Mouse (Mus musculus): ENCODE data around the gene Rhcg. TPM values are rescaled to one million over a fixed set of nuclear protein-coding genes. Genes with fewer than 3 reads are reported as not detected.
A peak's percentile ranks its signal among the peaks of the same experiment; 100 is the strongest.

The Rhcg gene
- polyA plus RNA-seq, 1 experiment = not detected

- no peaks in the 10 kb centered on the region for H3K4me1 ChIP-seq (ENCODE audit: control insufficient read depth, insufficient read depth, low read length)
- no peak overlapping the region for H3K4me3 ChIP-seq (replicated peaks; ENCODE audit: control insufficient read depth, low read depth, low read length)
- 34% methylated on average over 12 of the region's 12 CpGs for WGBS
- TF ChIP-seq POLR2A (IDR thresholded peaks at IDR 0.05; ENCODE audit: borderline replicate concordance, control insufficient read depth, low read depth, low read length) = no peak
- no peak overlapping the region for H3K27ac ChIP-seq (ENCODE audit: control insufficient read depth, insufficient read depth, low read depth, low read length, poor library complexity)
Observed at GRCm38 (mm10) chr7:79577096-79577874, 40.2 kb downstream of the Rhcg start.

- no peaks in the 10 kb centered on the region for H3K4me1 ChIP-seq (ENCODE audit: control insufficient read depth, insufficient read depth, low read length)
- no peak overlapping the region for H3K4me3 ChIP-seq (replicated peaks; ENCODE audit: control insufficient read depth, low read depth, low read length)
- no peak for TF ChIP-seq POLR2A (IDR thresholded peaks at IDR 0.05; ENCODE audit: borderline replicate concordance, control insufficient read depth, low read depth, low read length)
- peak; percentile 61; the same call in 1 of the 2 replicates for TF ChIP-seq CTCF (IDR thresholded peaks at IDR 0.05; ENCODE audit: control insufficient read depth, insufficient read depth, low read length)
- WGBS = 17% methylated on average over 5 of the region's 5 CpGs
- H3K27ac ChIP-seq (ENCODE audit: control insufficient read depth, insufficient read depth, low read depth, low read length, poor library complexity) = no peak overlapping the region
Observed at GRCm38 (mm10) chr7:79576659-79577058, 40.8 kb downstream of the Rhcg start.

DNA sequence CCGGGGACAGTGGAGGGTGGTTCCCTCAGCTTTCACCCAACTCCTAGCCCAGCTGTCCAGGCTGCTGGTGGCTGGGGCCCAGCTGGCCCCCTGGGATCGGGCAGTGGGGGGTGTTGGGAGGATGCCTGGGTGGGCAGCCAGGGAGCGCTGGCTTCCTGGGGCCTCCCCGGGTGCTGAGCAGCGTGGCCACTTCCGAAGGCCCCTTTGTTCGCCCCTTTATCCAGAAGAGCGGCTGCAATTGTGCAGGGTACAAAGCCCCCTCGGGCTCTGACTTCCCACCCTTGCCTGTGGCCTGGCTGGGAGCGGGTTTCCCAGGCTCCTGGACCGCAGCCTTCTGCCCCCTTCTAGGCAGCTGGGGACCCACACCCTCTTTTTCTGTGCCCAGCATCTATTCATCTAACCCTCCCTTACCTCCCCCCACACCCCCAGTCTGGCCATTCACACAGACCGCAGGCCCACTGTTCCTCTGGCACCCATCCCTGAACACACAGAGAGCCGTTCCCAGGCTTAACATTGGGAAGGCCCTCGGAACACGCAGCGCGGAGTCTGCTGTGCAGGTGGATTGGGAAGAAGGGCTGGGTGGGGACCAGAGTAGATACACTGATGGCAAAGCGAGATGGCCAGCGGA lies 45.2 kb downstream of the Rhcg start:
- H3K27ac ChIP-seq (ENCODE audit: control insufficient read depth, insufficient read depth, low read depth, low read length, poor library complexity) = no peak overlapping the region
- no peak overlapping the region for H3K4me3 ChIP-seq (replicated peaks; ENCODE audit: control insufficient read depth, low read depth, low read length)
- no peaks in the 10 kb centered on the region for H3K4me1 ChIP-seq (ENCODE audit: control insufficient read depth, insufficient read depth, low read length)
- 72% methylated on average over 19 of the region's 19 CpGs for WGBS
- no peak for TF ChIP-seq CTCF (IDR thresholded peaks at IDR 0.05; ENCODE audit: control insufficient read depth, insufficient read depth, low read length)
- no peak for TF ChIP-seq POLR2A (IDR thresholded peaks at IDR 0.05; ENCODE audit: borderline replicate concordance, control insufficient read depth, low read depth, low read length)

- 49% methylated on average over 4 of the region's 4 CpGs for WGBS
- H3K4me1 ChIP-seq (ENCODE audit: control insufficient read depth, insufficient read depth, low read length) = no peaks in the 10 kb centered on the region
Observed at GRCm38 (mm10) chr7:79568937-79569535, 48.4 kb downstream of the Rhcg start.

GRCm38 (mm10) chr7:79568212-79568611 lies 49.2 kb downstream of the Rhcg start:
- WGBS = 67% methylated on average over 6 of the region's 6 CpGs
- Histone ChIP-seq H3K4me1 (ENCODE audit: control insufficient read depth, insufficient read depth, low read length) (no peaks in the 10 kb centered on the region), H3K4me3 (replicated peaks; ENCODE audit: control insufficient read depth, low read depth, low read length) (no peak overlapping the region), H3K27ac (ENCODE audit: control insufficient read depth, insufficient read depth, low read depth, low read length, poor library complexity) (no peak overlapping the region; the same call in 1 of the 2 replicates)
- TF ChIP-seq CTCF (IDR thresholded peaks at IDR 0.05; ENCODE audit: control insufficient read depth, insufficient read depth, low read length) = no peak
- TF ChIP-seq POLR2A (IDR thresholded peaks at IDR 0.05; ENCODE audit: borderline replicate concordance, control insufficient read depth, low read depth, low read length) = no peak

More at GRCm38 (mm10) chr7:79568937-79569535, 48.4 kb downstream of the Rhcg start:
- no peak overlapping the region for H3K27ac ChIP-seq (ENCODE audit: control insufficient read depth, insufficient read depth, low read depth, low read length, poor library complexity)
- no peak overlapping the region for H3K4me3 ChIP-seq (replicated peaks; ENCODE audit: control insufficient read depth, low read depth, low read length)
- TF ChIP-seq POLR2A (IDR thresholded peaks at IDR 0.05; ENCODE audit: borderline replicate concordance, control insufficient read depth, low read depth, low read length) = no peak
- TF ChIP-seq CTCF (IDR thresholded peaks at IDR 0.05; ENCODE audit: control insufficient read depth, insufficient read depth, low read length) = no peak

GRCm38 (mm10) chr7:79563675-79564074 lies 53.8 kb downstream of the Rhcg start:
- Histone ChIP-seq H3K4me1 (ENCODE audit: control insufficient read depth, insufficient read depth, low read length) (no peaks in the 10 kb centered on the region), H3K4me3 (replicated peaks; ENCODE audit: control insufficient read depth, low read depth, low read length) (no peak overlapping the region), H3K27ac (ENCODE audit: control insufficient read depth, insufficient read depth, low read depth, low read length, poor library complexity) (no peak overlapping the region)
- TF ChIP-seq POLR2A (IDR thresholded peaks at IDR 0.05; ENCODE audit: borderline replicate concordance, control insufficient read depth, low read depth, low read length) (no peak), CTCF (IDR thresholded peaks at IDR 0.05; ENCODE audit: control insufficient read depth, insufficient read depth, low read length) (0 out of 2 replicates have a peak, but pooled peaks have one; percentile 6)
- WGBS = 23% methylated on average over 13 of the region's 13 CpGs

DNA sequence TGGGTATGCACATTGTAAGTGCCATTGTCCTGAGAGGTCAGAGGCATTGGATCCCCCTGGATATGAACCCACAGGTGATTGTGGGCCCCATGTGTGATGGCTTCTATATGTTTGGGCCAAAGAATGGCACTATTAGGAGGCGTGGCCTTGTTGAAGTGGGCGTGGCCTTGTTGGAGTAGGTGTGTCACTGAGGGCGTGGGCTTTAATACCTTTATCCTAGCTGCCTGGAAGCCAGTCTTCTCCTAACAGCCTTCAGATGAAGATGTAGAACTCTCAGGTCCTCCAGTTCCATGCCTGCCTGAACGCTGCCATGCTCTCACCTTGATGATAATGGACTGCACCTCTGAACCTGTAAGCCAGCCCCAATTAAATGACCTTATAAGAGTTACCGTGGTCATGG lies 55.1 kb downstream of the Rhcg start:
- TF ChIP-seq POLR2A (IDR thresholded peaks at IDR 0.05; ENCODE audit: borderline replicate concordance, control insufficient read depth, low read depth, low read length) = no peak
- no peak for TF ChIP-seq CTCF (IDR thresholded peaks at IDR 0.05; ENCODE audit: control insufficient read depth, insufficient read depth, low read length)
- Histone ChIP-seq H3K4me3 (replicated peaks; ENCODE audit: control insufficient read depth, low read depth, low read length) (no peak overlapping the region), H3K27ac (ENCODE audit: control insufficient read depth, insufficient read depth, low read depth, low read length, poor library complexity) (no peak overlapping the region), H3K4me1 (ENCODE audit: control insufficient read depth, insufficient read depth, low read length) (no peaks in the 10 kb centered on the region)
- WGBS = 37% methylated on average over 5 of the region's 5 CpGs

- TF ChIP-seq CTCF (IDR thresholded peaks at IDR 0.05; ENCODE audit: control insufficient read depth, insufficient read depth, low read length) = no peak
- no peak for TF ChIP-seq POLR2A (IDR thresholded peaks at IDR 0.05; ENCODE audit: borderline replicate concordance, control insufficient read depth, low read depth, low read length)
- WGBS = 52% methylated on average over 1 of the region's 1 CpGs
Observed at GRCm38 (mm10) chr7:79558698-79559097, 58.8 kb downstream of the Rhcg start.

More at GRCm38 (mm10) chr7:79558698-79559097, 58.8 kb downstream of the Rhcg start:
- no peaks in the 10 kb centered on the region for H3K4me1 ChIP-seq (ENCODE audit: control insufficient read depth, insufficient read depth, low read length)
- no peak overlapping the region for H3K4me3 ChIP-seq (replicated peaks; ENCODE audit: control insufficient read depth, low read depth, low read length)
- H3K27ac ChIP-seq (ENCODE audit: control insufficient read depth, insufficient read depth, low read depth, low read length, poor library complexity) = no peak overlapping the region

All from bone marrow, adult 2 months (tissue).